Mouse (Mus musculus) layer of hippocampus, adult 8-10 months (tissue): ENCODE results near the gene Kif2a. TPM values are rescaled to one million over a fixed set of nuclear protein-coding genes. Genes with fewer than 3 reads are reported as not detected.
"Not testable (repeated sequence)": the region's sequence is repeated elsewhere in the genome, so short reads cannot be mapped to it uniquely, and the experiment has no call there.

Experiments
- DNase-seq, 2 experiments: peaks; one replicate each; pipeline ENCODE4 v3.0.0; 2022; ENCODE audit warnings: low spot score in 2 of 2
- total RNA-seq, 4 experiments: library from RNA; stranded (reverse); gene quantifications; 2 replicates each; pipeline ENCODE4 v1.2.4; 2022

Kif2a gene
- total RNA-seq, 4 experiments from 2014 or later, result 98.3 to 125 (median 112) TPM

DNA sequence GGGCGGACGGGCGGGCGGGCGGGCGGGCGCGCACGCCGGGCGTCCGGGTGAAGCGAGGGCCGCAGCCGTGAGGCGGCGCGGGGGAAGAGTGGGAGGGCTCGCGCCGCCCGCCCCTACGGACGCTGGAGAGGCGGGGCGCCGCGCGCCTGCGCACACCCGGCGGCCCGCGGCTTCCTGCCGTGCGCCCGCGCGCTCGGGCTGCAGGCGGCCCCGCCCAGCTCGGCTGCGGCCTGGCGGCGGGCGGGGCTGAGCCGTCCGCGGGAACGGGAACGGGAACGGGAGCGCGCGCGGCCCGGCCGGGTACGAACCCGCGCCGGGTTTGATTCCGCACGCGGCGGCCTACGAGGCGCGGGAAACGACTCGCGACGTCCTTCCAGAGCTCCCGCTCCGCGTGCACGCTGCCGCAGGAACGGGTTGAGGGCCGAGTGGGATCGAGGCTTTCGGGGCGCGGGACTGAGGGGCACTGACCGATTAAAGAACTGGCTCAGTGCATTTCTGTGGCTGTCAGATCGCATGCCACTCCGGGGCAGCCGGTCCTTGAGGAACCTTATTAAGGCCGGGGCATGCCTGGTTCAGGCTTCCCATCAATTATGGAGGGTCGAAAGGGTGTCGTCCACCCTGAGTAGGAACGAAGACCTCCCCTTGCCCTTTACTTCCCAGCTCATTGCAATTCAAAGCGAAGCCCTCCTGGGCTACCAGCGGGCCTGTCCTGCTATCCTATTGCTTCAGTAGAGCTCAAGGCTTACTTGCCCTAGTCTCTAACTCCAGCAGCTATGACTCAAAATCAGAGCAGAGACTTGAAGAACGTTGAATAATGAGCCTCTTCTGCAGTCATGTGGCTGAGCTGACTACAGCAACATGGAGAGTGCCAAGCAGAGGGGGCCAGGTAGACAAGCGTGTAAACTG lies 593 bp upstream of the Kif2a start:
- DNase-seq, result peak; percentile 19 to 55

DNA sequence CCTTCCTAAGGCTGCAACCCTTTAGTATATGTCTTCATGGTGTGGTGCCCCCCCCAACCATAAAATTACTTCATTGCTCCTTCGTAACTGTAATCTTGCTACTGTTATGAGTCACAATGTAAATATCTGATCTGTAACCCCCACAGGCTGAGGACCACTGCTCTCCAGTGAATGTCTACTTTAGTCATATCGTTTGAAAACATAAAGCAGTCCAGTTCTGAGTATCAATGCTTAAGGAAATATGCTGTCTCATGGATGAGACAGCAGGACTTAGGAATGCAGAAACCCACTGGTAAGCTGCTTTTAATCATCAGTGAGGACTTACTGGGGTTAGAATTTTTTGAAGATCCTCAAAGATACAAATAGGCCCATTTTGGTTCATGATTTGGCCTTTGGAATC lies 2.5 kb downstream of the Kif2a start:
- DNase-seq, result no peak

DNA sequence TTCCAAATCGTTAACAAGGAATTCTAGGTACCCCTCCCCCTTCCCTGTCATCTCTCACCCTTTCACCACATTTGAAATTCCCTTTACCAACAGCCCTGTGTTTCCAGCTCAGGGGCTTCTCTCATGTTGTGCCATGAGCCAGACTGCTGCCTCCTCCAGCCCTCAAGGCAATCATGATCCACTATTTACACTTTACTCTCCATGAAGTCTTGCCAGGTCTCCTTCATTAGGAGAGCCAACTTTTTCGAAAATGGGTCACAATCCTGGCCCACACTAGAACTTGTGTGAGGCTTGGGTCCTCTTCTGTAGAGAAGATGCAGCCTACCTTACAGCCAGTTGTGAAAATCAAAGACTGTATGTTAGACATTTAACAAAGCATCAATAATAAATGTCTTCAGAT lies 8.0 kb downstream of the Kif2a start:
- DNase-seq, result no peak

DNA sequence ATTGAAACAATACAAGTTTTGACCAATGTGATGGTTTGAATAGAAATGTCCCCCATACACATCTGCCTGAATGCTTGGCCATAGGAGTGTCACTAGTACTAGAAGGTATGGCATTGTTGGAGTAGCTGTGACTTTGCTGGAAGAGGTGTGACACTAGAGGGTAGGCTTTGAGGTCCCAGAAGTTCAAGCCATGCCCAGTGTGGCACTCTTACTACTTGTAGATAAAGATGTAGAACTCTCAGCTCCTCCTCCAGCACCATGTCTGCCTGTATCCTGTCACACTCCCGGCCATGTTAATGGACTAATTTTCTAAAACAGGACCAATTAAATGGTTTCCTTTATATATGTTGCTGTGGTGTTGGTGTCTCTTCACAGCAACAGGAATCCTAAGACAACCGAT lies 10.3 kb downstream of the Kif2a start:
- DNase-seq, result no peak

DNA sequence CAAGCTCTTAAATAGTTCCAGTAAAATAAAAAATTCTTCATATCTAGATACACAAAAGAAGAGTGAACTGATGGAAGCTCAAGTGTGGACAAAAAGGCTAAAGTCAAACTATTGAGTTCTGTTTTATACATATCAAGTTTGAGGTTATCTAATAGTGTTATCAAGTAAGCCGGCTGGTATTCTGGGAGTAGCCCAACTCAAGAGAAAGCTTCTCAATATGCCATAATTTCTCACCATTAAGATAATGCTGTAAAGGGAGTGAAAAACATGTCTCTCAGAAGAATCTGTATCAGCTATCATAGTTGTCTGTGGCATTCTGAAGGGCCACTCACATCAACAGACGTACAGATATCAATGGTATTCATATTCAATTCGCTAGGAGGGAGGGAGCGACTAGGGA lies 13.8 kb downstream of the Kif2a start:
- DNase-seq, result no peak

DNA sequence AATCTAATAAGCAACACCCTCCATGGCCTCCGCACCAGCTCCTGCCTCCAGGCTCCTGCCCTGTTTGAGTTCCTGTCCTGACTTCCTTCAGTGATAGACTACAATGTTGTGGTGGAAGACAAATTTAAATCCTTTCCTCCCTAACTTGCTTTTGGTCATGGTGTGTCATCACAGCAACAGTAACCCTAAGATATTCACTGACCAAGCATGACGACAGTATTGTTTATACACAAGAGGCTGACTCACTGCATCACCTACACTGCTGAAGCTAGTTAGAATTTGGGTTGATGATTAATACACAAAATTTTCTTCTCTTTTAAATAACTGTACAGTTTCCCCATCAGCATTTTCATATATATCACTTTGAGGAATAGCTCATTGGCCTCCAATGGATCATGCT lies 18.7 kb downstream of the Kif2a start:
- DNase-seq, result no peak

DNA sequence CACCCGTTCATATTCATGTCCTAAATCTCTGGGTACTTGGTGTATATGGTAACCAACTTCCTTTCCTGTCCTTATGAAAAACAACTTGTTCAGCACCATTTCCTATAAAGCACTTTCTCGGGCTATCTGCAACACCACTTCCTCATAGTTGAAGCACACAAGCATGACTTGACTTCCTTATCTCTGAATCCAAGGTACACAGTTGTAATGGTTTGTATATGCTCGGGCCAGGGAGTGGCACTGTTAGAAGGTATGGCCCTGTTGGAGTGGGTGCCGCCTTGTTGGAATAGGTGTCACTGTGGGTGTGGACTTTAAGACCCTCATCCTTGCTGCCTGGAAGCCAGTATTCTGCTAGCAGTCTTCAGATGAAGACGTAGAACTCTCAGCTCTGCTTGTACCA lies 23.3 kb downstream of the Kif2a start:
- no peak for DNase-seq

DNA sequence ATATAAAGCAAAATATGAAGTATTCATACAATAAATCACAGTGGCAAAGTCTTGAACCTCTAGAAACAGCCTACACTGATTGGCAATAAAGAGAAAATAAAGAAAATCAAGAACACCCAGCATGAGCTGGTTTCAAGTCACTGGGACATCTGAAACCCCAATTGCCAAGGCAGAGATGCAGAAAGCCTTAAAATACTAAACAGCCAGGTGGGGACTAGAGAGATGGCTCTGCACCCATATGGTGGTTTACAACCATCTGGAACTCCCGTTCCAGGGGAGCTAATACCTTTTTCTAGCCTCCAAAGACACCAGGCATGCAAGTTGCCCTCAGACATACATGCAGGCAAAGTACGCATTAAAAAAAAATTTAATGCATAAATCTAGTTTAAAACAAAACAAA lies 23.9 kb downstream of the Kif2a start:
- DNase-seq, result no peak

DNA sequence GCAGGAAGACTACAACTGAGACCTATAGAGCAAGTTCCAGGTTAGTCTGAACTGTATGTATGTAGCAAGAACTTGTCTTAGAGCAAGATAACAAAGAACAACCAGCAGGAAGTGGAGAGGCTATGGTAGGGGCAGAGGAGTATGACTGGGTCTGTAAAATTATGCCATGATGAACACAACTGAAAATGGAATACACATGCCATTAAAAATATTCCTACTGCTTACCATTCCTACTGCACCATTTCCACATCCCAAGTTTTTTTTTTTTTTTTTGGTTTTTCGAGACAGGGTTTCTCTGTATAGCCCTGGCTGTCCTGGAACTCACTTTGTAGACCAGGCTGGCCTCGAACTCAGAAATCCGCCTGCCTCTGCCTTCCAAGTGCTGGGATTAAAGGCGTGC lies 24.4 kb downstream of the Kif2a start:
- DNase-seq, result not testable (repeated sequence)

DNA sequence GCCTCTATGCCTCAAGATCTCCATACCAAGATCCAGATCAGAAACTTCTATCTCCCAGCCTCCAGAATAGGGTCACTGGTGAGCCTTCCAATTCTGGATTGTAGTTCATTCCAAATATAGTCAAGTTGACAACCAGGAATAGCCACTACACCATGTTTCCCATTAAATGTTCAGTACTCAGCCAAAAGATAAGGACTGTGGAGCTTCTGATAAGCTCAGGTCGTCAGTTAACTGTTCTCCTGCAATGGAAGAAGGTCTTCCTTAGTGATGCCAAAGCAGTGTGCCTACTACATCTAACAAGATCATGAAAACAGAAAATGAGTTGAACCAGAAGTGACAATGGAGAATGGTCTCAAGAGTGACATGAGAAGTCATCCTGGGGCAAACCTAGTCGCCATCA lies 25.0 kb downstream of the Kif2a start:
- DNase-seq, result no peak

DNA sequence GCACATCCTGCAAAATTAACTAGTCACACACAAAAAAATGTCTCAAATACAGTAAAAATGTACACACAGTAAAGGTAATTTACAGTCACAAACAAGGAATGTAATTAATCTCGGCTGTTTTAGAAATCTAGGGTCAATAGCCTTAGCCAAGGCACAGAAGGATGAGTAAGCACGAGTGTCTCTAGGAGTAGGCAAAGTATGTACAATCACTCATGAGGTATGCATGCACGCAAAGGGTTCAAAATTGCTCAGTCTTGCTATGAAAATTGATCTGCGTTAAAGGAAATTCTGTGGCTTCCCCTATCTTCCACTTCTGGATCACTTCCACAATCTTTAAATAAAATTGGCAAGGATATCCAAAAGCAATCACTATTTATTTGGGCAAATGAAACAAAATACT lies 60.4 kb downstream of the Kif2a start:
- DNase-seq, result no peak

DNA sequence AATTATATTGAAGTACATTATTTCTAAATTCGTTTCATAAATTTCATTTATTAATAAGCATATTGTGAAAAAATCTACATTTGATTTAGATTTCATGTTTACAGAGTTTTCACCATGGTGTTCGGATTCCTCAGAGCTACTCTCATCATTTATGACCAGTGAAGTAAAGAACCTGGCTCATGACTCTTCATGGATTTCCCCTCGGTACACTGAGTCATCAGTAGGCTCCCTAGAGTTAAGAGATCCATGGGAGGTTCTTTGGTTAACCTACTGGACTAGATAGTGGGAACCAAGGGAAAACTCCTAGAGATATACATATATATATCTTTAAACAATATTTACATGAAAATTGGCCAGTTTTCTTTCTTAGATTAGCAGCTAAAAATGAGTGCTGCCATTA lies 61.4 kb downstream of the Kif2a start:
- DNase-seq, result no peak

DNA sequence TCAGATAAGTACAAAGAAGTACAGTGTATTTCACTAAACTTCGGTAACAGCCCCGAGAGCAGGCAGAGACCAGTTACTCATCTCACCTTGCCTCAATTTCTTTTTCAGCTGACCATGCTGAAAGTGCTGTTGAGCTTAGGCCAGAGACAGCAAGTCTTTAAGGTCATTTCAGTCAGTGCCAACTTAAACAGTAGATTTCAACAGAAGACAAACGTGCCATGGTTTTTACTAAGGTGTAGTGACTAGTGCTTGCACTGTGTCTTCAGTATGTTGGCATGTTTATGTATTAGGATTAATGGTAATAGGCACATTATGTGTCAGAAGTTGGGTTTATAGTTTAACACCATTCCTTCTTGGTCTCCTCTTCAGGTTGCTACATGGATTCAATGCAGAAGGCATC lies 63.6 kb downstream of the Kif2a start:
- DNase-seq, result no peak

DNA sequence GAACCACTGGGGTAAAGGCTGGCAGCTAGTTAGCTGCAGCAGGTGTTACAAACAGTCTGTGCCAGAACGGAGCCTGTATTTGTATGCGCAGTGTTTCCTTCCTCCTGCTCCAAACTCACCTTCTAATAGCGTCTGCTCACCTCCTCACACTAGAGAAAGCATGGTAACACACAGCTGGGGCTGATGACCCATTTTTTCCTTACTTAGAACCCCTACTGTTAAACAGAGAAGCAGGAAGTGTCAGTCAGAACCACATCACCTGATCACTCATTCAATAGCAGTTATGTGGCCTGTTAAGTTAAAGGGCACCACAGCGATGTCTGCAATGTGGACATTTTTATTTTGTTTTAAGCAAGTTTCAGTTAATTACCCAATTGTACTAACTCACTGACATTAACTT lies 64.4 kb downstream of the Kif2a start:
- no peak for DNase-seq

DNA sequence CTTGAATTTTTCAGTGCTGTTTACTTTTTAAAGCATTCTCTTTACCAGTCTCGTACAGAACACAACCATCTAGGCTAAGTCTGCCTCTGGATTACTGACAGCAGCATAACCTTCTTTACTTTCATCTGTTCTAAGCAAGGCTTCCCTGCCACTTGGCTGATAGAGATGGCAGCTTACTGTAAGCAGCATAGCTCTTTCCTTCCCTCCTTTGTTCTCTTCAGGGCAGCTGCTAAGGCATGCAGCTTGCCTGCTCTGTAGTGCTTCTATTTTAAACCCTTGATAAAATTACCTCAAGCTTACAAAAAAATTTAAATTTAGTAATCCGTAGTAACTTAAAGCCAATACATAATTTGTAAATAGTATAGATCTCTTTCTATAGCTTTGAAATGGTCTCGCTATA lies 67.0 kb downstream of the Kif2a start:
- no peak for DNase-seq

DNA sequence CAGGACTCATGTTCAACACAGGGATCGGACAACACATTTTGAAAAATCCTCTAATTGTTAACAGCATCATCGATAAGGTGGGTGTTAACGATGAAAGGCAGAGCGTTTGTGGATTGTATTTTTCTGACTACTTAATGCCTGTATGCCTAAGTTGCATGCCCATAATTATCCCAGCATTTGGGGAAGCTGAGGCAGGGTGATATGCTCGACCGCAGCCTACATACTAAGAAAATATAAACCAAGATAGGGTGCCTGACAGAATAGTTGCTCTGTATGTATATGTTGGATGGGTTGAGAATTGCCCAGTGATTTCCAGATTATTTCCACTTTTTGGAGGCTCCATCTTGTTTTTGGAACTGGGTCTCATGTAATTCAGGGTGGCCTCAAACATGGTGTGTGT lies 74.3 kb downstream of the Kif2a start:
- DNase-seq, result no peak

DNA sequence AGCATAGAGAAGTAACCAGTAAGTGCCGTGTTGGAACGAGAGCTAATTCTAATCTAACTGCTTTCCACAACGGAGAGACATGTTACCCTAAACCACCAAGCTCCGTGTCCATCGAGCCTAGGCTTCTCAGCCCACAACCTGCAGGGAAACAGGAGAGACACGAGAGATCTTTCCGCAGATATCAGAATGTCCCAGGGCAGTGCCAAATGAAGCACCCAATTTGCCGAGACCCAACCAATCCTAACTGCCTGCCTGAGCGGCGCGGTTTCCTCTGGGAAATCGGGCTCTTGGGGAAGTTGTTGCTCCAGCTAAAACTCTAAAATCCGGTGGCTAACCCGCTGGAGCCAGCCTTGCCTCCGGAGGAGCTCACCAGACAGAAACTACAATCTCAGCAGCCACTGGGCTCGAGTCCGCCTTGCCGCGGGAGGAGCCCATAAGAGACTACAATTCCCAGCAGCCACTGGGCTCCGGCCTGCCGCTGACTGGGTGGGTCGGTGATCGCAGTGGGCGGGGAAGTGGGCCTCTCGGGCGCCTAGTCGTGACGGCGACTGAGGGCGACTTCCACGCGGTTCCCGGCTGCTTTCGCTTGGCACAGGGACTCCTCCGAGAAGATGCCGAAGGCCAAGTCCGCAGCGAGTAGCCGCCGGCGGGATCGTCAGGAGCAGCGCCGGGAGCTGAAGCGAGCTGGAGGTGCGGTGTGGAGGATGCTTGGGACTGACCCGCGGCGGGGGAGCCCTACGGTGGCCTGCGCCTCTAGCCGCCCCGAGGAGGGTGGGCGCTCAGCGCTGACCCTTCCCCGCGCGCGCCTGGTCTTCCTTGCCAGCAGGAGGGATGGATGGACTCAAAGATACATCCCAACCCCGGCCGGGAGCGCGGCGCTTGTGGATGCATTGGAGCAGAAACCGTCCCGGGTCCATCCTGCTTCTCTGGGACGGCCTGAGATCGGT lies 75.1 kb downstream of the Kif2a start, which contains the start of gene Dimt1:
Dimt1 (plus strand) TSS at position 534 of the 947 bp plus-strand sequence.
- DNase-seq, result peak; percentile 93 to 94

DNA sequence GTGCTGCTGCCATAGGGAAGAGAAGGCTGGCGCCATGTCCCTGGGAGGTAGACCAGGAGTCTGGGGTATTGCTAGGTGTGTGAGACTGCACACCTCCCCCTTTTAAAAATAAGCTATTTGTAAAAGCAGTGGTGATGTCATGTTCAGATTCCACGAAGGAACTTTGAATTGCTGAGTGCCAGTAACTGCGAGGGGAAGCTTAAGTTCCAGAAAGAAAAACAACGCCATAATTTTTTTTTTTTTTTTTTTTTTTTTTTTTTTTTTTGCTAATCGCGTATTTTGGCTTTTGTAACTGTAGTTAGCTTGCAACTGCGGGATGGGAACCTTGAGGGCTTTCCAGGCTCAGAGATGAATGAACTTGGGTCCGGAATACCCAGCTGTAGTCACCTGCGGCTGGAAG lies 76.4 kb downstream of the Kif2a start:
- DNase-seq, result no peak

DNA sequence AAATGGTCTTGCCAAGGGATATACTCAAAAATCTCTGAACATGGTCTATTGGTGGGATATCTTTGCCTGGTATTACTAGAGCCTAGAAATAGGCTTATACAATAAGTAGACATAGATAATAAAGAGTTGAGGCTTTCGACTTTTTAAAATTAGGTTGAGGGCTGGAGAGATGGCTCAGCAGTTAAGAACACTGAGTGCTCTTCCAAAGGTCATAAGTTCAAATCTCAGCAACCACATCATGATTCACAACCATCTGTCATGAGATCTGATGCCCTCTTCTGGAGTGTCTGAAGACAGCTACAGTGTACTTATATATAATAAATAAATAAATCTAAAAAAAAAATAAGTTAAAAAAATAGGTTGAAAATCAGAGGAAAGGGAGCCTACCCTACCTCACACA lies 79.2 kb downstream of the Kif2a start:
- no peak for DNase-seq

DNA sequence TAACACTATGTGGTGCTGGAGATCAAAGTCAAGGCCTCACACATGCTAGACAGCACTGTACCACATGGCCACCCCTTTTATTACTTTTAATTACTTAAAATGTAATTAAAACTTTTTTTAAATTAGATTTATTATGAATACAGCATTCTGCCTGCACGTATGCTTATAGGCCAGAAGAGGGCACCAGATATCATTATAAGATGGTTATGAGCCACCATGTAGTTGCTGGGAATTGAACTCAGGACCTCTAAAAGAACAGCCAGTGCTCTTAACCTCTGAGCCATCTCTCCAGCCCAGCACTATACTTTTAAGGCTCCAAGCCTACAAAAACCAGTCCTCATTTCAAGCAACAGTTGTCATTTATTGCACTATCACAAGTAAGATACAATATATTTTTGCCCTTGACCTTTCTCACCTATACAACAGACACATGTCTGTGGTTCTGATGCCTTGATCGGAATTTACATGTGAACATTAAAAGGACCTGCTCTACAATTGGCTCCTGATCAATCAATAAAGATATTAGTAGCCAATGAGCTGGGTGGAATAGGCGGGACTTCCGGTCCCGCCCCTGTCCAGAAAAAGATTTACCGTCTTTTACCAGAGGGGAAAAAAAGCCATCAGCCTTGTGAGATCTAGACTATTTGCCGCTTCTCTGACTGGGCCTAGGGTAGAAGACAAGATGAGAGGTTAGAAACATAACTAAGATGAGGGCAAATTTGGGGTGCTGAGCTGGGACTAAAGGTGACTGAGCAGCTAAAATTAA lies 80.5 kb downstream of the Kif2a start:
- no peak for DNase-seq

DNA sequence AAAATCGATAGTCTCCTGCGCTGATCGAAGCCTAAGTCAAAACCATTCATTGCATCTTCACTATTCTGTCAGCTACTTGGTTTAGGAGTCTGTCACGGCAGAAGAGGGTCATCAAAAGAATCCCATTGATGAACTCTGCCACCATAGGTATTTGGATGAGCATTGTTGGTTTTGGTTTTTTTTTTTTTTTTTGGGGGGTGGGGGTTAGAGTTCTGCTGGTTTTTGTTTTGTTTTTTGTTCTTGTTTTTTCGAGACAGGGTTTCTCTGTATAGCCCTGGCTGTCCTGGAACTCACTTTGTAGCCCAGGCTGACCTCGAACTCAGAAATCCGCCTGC lies 84.8 kb downstream of the Kif2a start:
- no peak for DNase-seq
